Mouse (Mus musculus) ES-E14 (cell line): ENCODE results near the gene Gca.

Source experiments
- HCFC1 ChIP-seq: IDR thresholded peaks from 2 replicates; pipeline ENCODE4 v1.6.1; 2012; ENCODE audit warnings: low read length, inconsistent platforms, borderline replicate concordance; ENCODE audit not compliant: insufficient read depth
- ZC3H11A ChIP-seq: IDR thresholded peaks from 2 replicates; pipeline ENCODE4 v1.6.1; 2012; ENCODE audit warnings: low read depth, mild to moderate bottlenecking, inconsistent platforms, low read length, borderline replicate concordance
- ZNF384 ChIP-seq: IDR thresholded peaks from 2 replicates; pipeline ENCODE4 v1.6.1; 2012; ENCODE audit warnings: low read depth, low read length, inconsistent platforms

- TF ChIP-seq ZC3H11A (no peak), HCFC1 (no peak), ZNF384 (no peak)
These were observed 51.2 kb downstream of the Gca start for GRCm38 (mm10) chr2:62715260-62715659.
